Mouse (Mus musculus): Measurements from ENCODE around the gene Tmem117.

- TF ChIP-seq CTCF (IDR thresholded peaks at IDR 0.05; ENCODE audit: borderline replicate concordance, insufficient read depth, low read depth, low read length), result no peak
- TF ChIP-seq POLR2A (IDR thresholded peaks at IDR 0.05; ENCODE audit: borderline replicate concordance, insufficient read depth, low read length), result no peak
Measured at GRCm38 (mm10) chr15:94648430-94648829, 19.4 kb downstream of the Tmem117 start.

Data from cerebellum, adult 2 months (tissue).